Mouse (Mus musculus) lung, adult 2 months (tissue): ENCODE results near the gene Fam186b.

Source experiments
- CTCF ChIP-seq: fragments of 200-500 bp; IDR thresholded peaks from 2 replicates; pipeline ENCODE4 v1.5.1; 2011; ENCODE audit warnings: mild to moderate bottlenecking, low read length, control low read depth; ENCODE audit not compliant: insufficient read depth
- POLR2A ChIP-seq: fragments of 200-500 bp; IDR thresholded peaks from 2 replicates; pipeline ENCODE4 v1.6.1; 2011; ENCODE audit warnings: low read depth, mild to moderate bottlenecking, control low read depth, low read length, borderline replicate concordance; ENCODE audit errors: extremely low read depth

DNA sequence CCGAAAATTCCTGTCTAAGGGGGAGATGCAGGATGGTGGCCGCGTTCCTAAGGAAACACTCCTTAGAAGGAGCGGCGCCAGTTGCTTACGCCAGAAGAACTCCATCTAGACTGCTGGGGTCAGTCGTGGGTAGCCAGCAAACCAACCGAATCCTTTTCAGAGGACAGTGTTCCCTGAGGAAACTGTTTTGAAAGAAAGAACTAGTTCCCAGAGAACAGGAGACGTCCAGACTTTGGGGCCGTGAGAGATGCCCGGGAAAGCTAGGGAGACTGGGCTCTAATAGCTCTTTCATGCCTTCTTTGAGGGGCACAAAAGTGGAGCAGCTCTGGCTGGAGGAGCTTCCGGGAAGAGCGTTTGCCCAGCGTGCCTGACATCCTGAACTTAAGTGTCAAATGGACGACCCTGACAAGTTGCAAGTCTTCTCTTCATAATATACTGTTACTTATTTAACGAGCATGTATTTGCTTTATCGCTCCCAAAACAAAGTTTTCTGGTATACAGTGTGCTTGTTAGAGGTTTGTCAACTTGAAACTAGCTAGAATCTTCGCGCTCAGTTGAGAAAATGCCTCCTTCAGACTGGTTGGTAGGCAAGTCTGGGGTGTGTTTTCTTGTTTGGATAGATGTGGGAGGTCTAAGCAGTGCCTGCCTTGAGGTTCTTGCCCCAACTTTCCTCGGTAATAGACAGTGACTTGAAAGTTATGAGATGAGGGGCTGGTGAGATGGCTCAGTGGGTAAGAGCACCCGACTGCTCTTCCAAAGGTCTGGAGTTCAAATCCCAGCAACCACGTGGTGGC lies 43.1 kb downstream of the Fam186b start:
- TF ChIP-seq CTCF, result no peak
- no peak for TF ChIP-seq POLR2A
